Mouse (Mus musculus) myocyte (in vitro differentiated cells): ENCODE data around the gene Hnrnpu. TPM values are rescaled to one million over a fixed set of nuclear protein-coding genes. Genes with fewer than 3 reads are reported as not detected.

ENCODE experiments used
- H3K27me3 ChIP-seq: one replicate; pipeline ENCODE4 v1.6.1; 2011; ENCODE audit not compliant: control insufficient read depth, insufficient read depth, insufficient read length
- H3K36me3 ChIP-seq: one replicate; pipeline ENCODE4 v1.6.1; 2011; ENCODE audit not compliant: control insufficient read depth, insufficient read depth
- H3K4me2 ChIP-seq: one replicate; pipeline ENCODE4 v1.6.1; 2011; ENCODE audit warnings: low read depth, control low read depth
- H3K4me3 ChIP-seq: one replicate; pipeline ENCODE4 v1.5.1; 2011; ENCODE audit warnings: mild to moderate bottlenecking, control low read depth, moderate library complexity
- H3K79me2 ChIP-seq: one replicate; pipeline ENCODE4 v1.6.1; 2011; ENCODE audit not compliant: control insufficient read depth, insufficient read depth
- H3ac ChIP-seq: one replicate; pipeline ENCODE4 v1.6.1; 2011; ENCODE audit not compliant: control insufficient read depth, insufficient read length
- CEBPB ChIP-seq: IDR thresholded peaks from 2 replicates; pipeline ENCODE4 v1.6.1; 2011; ENCODE audit warnings: mild to moderate bottlenecking, moderate library complexity; ENCODE audit not compliant: poor library complexity, insufficient read depth, severe bottlenecking
- E2F4 ChIP-seq: IDR thresholded peaks from one replicate; pipeline ENCODE4 v1.6.1; 2011; ENCODE audit warnings: mild to moderate bottlenecking, control low read depth, moderate library complexity; ENCODE audit not compliant: insufficient read depth
- MAX ChIP-seq: IDR thresholded peaks from one replicate; pipeline ENCODE4 v1.6.1; 2011; ENCODE audit warnings: low read depth, mild to moderate bottlenecking, control low read depth
- MYOD1 ChIP-seq, 3 experiments: IDR thresholded peaks; one replicate each; pipeline ENCODE4 v1.6.1; 2011; ENCODE audit warnings: control low read depth in 2 of 3, low read depth in 2 of 3, mild to moderate bottlenecking in 2 of 3, moderate library complexity in 1 of 3; ENCODE audit not compliant: insufficient read length in 2 of 3, control insufficient read depth in 1 of 3
- MYOG ChIP-seq, 3 experiments: IDR thresholded peaks; one replicate each; pipeline ENCODE4 v1.6.1; 2011; ENCODE audit warnings: control low read depth in 2 of 3, low read depth in 2 of 3, mild to moderate bottlenecking in 2 of 3; ENCODE audit not compliant: insufficient read length in 2 of 3, control insufficient read depth in 1 of 3, insufficient read depth in 1 of 3
- POLR2A ChIP-seq: IDR thresholded peaks from one replicate; pipeline ENCODE4 v1.6.1; 2011; ENCODE audit warnings: low read depth, mild to moderate bottlenecking, control low read depth, moderate library complexity; ENCODE audit not compliant: insufficient read length
- POLR2AphosphoS2 ChIP-seq: IDR thresholded peaks from one replicate; pipeline ENCODE4 v1.6.1; 2011; ENCODE audit warnings: low read depth, control low read depth; ENCODE audit not compliant: insufficient read length
- REST ChIP-seq: IDR thresholded peaks from one replicate; pipeline ENCODE4 v1.6.1; 2011; ENCODE audit warnings: mild to moderate bottlenecking, control low read depth, moderate library complexity; ENCODE audit not compliant: insufficient read depth, insufficient read length
- SRF ChIP-seq: IDR thresholded peaks from one replicate; pipeline ENCODE4 v1.6.1; 2011; ENCODE audit warnings: low read depth; ENCODE audit not compliant: control insufficient read depth, insufficient read length
- TCF12 ChIP-seq: IDR thresholded peaks from one replicate; pipeline ENCODE4 v1.6.1; 2011; ENCODE audit warnings: mild to moderate bottlenecking, control low read depth; ENCODE audit not compliant: poor library complexity, insufficient read depth, severe bottlenecking
- TCF3 ChIP-seq: IDR thresholded peaks from one replicate; pipeline ENCODE4 v1.6.1; 2011; ENCODE audit warnings: low read depth, control low read depth; ENCODE audit not compliant: insufficient read length
- USF1 ChIP-seq: IDR thresholded peaks from one replicate; pipeline ENCODE4 v1.6.1; 2011; ENCODE audit warnings: low read depth, mild to moderate bottlenecking, control low read depth, moderate library complexity
- polyA plus RNA-seq: library from polyadenylated mRNA; unstranded; fragments of >200 nt; fragmentation: generic; extraction: Trizol; gene quantifications from one replicate; pipeline ENCODE4 v1.2.1, GENCODE M21; 2012; ENCODE audit warnings: missing spikeins

The Hnrnpu gene
- polyA plus RNA-seq, 1 experiment = 95.0 TPM

DNA sequence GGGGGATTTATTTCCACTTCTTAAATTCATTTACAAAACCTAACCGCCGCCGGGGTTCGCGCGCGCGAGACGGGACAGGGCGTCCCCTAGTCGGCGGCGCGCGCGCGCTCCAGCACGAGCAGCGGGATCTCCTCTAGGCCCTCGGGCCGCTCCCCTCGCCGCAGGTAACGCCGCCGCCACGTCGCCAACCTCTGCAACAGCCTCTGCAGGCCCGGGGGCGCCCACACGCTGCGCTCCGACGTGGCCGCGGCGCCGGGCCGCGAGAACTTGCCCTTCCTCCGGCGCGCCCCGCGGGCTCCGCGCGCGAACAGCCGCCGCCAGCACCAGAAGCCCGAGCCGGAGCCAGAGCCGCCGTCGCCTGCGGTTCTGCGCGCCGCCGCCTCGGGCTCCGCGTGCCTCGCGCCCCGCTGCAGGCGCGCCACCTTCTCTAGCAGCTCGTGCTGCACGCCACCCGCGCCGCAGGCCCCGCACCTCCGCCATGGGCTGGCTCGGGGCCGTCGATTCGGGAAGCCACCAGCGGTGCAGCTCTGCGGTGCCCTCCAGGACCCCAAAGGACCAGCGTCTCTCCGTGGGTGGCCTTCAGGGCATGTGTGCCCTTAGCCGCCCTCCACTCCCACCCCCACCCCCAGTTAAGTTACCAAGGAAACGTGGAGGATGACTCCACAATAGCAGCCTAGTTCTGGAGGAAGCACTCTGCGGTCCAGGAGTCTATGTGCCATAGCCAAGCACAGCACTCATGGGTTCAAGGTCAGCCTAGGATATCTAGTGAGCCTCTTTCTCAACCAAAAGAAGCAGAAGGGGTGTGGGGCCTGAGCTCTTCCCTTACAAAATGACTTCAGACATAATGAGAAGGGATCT is 61.3 kb downstream of the Hnrnpu start:
- no peaks in the 10 kb centered on the region for H3K27me3 ChIP-seq
- peak overlapping the region; percentile 2 for H3K4me2 ChIP-seq
- no peak overlapping the region for H3ac ChIP-seq
- no peaks in the 10 kb centered on the region for H3K79me2 ChIP-seq
- H3K36me3 ChIP-seq = no peaks in the 10 kb centered on the region
- TF ChIP-seq SRF = no peak
- no peak for TF ChIP-seq MAX
- no peak overlapping the region for H3K4me3 ChIP-seq

DNA sequence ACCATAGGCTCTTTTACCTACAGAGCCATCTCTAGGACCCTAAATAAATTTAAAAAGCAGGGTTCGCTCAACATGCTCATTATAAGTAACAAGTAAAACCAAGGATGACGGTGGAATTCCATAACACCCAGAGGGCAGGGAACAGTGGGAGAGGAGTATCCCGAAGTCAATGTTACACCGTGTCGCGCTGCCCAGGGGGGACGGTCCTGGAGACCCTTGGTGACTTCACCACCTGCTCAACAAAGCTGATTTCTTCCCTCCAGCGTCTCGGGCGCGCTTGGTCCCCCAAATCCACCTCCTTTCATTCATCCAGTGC is 61.9 kb downstream of the Hnrnpu start:
- TF ChIP-seq SRF (no peak), MYOG (IDR thresholded peaks at IDR 0.05; ENCODE audit: control insufficient read depth in 1 of 3, insufficient read depth in 1 of 3, insufficient read length in 2 of 3, low read depth in 2 of 3) (no peak), MAX (no peak), CEBPB (no peak), USF1 (no peak), POLR2AphosphoS2 (no peak), REST (no peak), TCF12 (no peak), MYOD1 (IDR thresholded peaks at IDR 0.05; ENCODE audit: control insufficient read depth in 1 of 3, insufficient read length in 2 of 3, low read depth in 2 of 3) (no peak), E2F4 (no peak), TCF3 (no peak), POLR2A (no peak)
- no peak overlapping the region for H3K4me3 ChIP-seq

GRCm38 (mm10) chr1:178275174-178275730 is 62.3 kb downstream of the Hnrnpu start:
- H3K4me3 ChIP-seq = no peak overlapping the region
- H3ac ChIP-seq = no peak overlapping the region
- TF ChIP-seq MYOD1 (IDR thresholded peaks at IDR 0.05; ENCODE audit: control insufficient read depth in 1 of 3, insufficient read length in 2 of 3, low read depth in 2 of 3) = no peak
- no peak for TF ChIP-seq CEBPB
- no peak for TF ChIP-seq MAX
- TF ChIP-seq POLR2AphosphoS2 = no peak
- no peak for TF ChIP-seq TCF3
- H3K4me2 ChIP-seq = no peak overlapping the region
- H3K79me2 ChIP-seq = no peaks in the 10 kb centered on the region
- no peaks in the 10 kb centered on the region for H3K36me3 ChIP-seq
- H3K27me3 ChIP-seq = no peaks in the 10 kb centered on the region

More for the DNA sequence above, 61.9 kb downstream of the Hnrnpu start:
- no peaks in the 10 kb centered on the region for H3K27me3 ChIP-seq
- H3K4me2 ChIP-seq = peak overlapping the region; percentile 2
- H3K79me2 ChIP-seq = no peaks in the 10 kb centered on the region
- H3K36me3 ChIP-seq = no peaks in the 10 kb centered on the region
- H3ac ChIP-seq = no peak overlapping the region

Other genes starting within 250 kb of the Hnrnpu start
- 11.4 TPM for gene Desi2, start 150.4 kb downstream of the Hnrnpu start, polyA plus RNA-seq
- 67.2 TPM for gene Cox20, start 18.7 kb downstream of the Hnrnpu start, polyA plus RNA-seq
- gene Efcab2, start 68.3 kb upstream of the Hnrnpu start, polyA plus RNA-seq = 0.72 TPM
- 5.9 TPM for gene Kif26b, start 191.3 kb upstream of the Hnrnpu start, polyA plus RNA-seq